Mouse (Mus musculus) effector memory CD4-positive, alpha-beta T cell, adult 5 months (primary cell): Measurements from ENCODE around the gene Acaa1b. TPM values are rescaled to one million over a fixed set of nuclear protein-coding genes. Genes with fewer than 3 reads are reported as not detected.

ENCODE experiments used
- polyA plus RNA-seq: library from polyadenylated mRNA; unstranded; fragments of 100-300 nt; shearing (Covaris generic); gene quantifications from one replicate; pipeline ENCODE4 v1.2.1, GENCODE M21; 2017

Gene Acaa1b
- polyA plus RNA-seq, result not detected

DNA sequence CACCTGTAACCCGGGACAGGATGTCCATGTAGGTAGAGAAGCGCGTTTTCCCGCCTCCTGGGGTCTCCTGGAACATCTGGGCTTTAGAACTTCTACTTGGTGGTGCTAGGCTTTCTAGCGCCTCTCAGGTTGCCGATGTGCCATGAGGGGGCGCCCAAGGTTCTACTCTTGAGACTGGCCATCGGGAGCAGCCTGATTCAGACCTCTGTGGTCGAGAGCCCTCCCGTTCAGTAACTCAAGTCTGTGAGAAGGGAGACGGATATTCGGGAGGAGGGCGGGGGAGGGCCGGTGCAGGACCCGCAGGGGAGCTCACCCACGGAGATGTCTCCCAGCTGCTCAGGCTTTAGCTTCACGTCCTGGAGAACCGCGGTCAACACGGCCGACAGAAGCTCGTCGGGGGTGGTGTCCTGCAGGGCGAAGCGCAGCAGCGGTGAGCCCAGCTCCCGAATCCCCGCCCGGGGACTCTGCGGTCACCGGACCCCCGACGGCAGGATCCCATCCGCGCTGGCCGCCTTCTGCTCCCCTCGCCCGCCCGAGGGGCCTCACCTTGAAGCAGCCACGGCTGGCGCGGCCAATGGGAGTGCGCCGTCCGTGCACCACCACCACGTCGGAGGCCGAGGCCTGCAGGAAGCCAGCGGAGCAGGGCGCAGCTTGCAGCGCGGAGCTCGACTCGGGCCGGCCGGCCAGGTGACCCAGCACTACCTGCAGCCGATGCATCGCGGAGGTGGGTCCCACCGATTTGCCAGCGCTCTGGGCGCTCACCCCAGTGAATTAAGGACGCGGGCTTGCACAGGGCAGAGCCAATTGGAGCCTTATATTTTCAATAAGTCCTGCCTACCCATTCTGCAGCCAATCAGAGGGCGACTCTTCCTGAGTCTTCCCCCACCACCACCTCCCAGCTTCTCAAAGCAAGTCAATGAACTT is at the start of gene Acaa1b:
TSS of gene Acaa1b (minus strand) at position 816 of the 924 bp plus-strand sequence.

DNA sequence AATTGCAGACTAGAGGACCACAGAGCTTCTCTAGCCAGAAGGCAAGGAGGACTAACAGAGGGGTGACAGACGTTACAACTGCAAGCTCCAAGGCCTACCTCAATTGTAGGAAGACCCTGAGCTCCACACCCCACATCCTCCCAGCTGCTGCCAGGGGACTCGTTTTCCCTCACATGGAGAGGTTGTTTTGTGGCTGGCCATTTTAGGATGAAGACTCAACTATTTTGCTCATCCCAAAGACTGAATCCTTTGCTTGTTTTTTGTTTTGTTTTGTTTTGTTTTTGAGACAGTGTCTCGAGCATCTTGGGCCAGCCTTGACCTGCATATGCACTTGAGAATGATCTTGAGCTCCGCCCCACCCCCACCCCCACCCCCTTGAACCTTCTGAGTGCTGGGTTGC is 2.0 kb upstream of the Acaa1b start, which contains the start of gene Gm47289:
TSS of gene Gm47289 (plus strand) at position 301 of the 400 bp plus-strand sequence.

DNA sequence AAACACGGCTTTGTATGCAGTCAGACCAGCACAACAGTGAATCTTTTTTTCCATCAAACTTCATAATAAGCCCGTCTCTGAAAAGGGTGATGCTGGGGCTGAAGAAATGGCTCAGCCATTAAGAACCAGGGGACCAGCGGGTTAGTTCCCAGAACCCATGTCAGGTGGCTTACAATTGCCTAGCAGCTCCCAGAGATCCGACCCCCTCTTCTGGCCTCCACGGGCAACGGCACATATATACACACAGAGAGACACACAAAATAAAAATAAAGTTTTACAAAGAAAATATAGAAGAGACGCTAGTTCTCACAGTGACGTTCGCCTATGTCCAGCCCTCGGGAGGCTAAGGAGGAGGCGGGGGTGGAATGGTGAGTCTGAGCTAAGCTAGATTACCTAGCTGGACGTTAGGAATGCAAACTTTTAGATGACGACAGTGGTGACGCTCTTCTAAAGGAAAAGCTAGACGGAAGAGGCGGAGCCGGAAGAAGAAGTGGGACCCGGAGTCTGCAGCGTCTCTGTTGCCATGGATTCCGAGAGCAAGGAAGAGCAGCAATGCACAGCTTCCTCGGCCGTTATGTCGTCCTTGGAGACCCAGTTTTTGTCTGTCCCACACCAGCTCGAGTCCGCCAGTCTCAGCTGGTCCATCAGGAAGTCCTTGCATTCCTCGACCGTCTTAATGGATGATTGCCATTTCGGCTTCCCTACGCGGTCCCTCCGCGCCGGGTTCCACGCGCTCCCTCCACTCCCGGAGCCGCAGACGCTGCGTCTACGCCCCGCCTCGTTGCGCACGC is 54.7 kb downstream of the Acaa1b start, which contains the start of gene Dlec1:
TSS of gene Dlec1 (plus strand) at position 487 of the 791 bp plus-strand sequence.

Other genes with a start within 250 kb of the Acaa1b start
- gene Ctdspl, start 230.6 kb downstream of the Acaa1b start, polyA plus RNA-seq, result not detected
- 0.90 TPM for gene Vill, start 104.3 kb downstream of the Acaa1b start, polyA plus RNA-seq
- 2.0 TPM for gene Plcd1, start 63.6 kb downstream of the Acaa1b start, polyA plus RNA-seq
- 0.16 TPM for gene Dlec1, start 54.6 kb downstream of the Acaa1b start, polyA plus RNA-seq
- gene Gm47289, start 2.1 kb upstream of the Acaa1b start, polyA plus RNA-seq, result not detected
- not detected for gene Slc22a13, start 52.0 kb upstream of the Acaa1b start, polyA plus RNA-seq
- gene Oxsr1, start 165.3 kb upstream of the Acaa1b start, polyA plus RNA-seq, result 31.7 TPM
- 75.7 TPM for gene Acaa1a, start 182.6 kb upstream of the Acaa1b start, polyA plus RNA-seq
- 48.8 TPM for gene Myd88, start 184.3 kb upstream of the Acaa1b start, polyA plus RNA-seq
- 0.84 TPM for gene Xylb, start 200.3 kb upstream of the Acaa1b start, polyA plus RNA-seq
- gene Slc22a14, start 208.5 kb upstream of the Acaa1b start, polyA plus RNA-seq, result not detected
- 0.47 TPM for gene Acvr2b, start 245.0 kb upstream of the Acaa1b start, polyA plus RNA-seq